Mouse (Mus musculus) kidney, adult 2 months (tissue): ENCODE results near the gene Rhobtb3. TPM values are rescaled to one million over a fixed set of nuclear protein-coding genes. Genes with fewer than 3 reads are reported as not detected.
"Not testable (repeated sequence)": the region's sequence is repeated elsewhere in the genome, so short reads cannot be mapped to it uniquely, and the experiment has no call there.

ENCODE experiments used
- DNase-seq: peaks from one replicate; pipeline ENCODE4 v3.0.0; 2021
- H3K27ac ChIP-seq: fragments of 200-500 bp; 2 replicates; pipeline ENCODE4 v1.5.1; 2012; ENCODE audit warnings: low read depth, low read length, control low read depth, inconsistent platforms; ENCODE audit not compliant: insufficient read depth
- H3K27me3 ChIP-seq: fragments of 200-500 bp; replicated peaks from 2 replicates; pipeline ENCODE4 v1.6.1; 2012; ENCODE audit warnings: mild to moderate bottlenecking, moderate library complexity, low read length, inconsistent platforms; ENCODE audit not compliant: control insufficient read depth, insufficient read depth
- H3K36me3 ChIP-seq: fragments of 200-500 bp; 2 replicates; pipeline ENCODE4 v1.6.1; 2012; ENCODE audit warnings: mild to moderate bottlenecking, moderate library complexity, low read length, inconsistent platforms; ENCODE audit not compliant: control insufficient read depth, insufficient read depth
- H3K4me1 ChIP-seq: fragments of 200-500 bp; 2 replicates; pipeline ENCODE4 v1.6.1; 2011; ENCODE audit warnings: low read length; ENCODE audit not compliant: control insufficient read depth, insufficient read depth
- H3K4me3 ChIP-seq: fragments of 200-500 bp; 2 replicates; pipeline ENCODE4 v1.5.1; 2011; ENCODE audit warnings: mild to moderate bottlenecking, low read depth, low read length, control low read depth; ENCODE audit not compliant: insufficient read depth
- CTCF ChIP-seq: fragments of 200-500 bp; conservative IDR thresholded peaks from 2 replicates; pipeline ENCODE4 v1.5.1; 2011; ENCODE audit warnings: low read depth, mild to moderate bottlenecking, control low read depth, low read length, moderate library complexity, mixed read lengths; ENCODE audit not compliant: insufficient read depth, insufficient read length
- POLR2A ChIP-seq: fragments of 200-500 bp; IDR thresholded peaks from one replicate; pipeline ENCODE4 v1.6.1; 2011; ENCODE audit warnings: low read depth, low read length, control low read depth
- WGBS: fragments of 180-500 bp; shearing (Covaris S2); methylation state at CpG from one replicate; pipeline ENCODE4 v1.1.7; 2018; 5-methylcytosine and 5-hydroxymethylcytosine counted together
- polyA plus RNA-seq: library from polyadenylated mRNA; depleted of rRNA; stranded (reverse); fragments of >200 nt; gene quantifications from 2 replicates; pipeline ENCODE4 v1.2.3, GENCODE M21; 2012

Rhobtb3 gene
- polyA plus RNA-seq, 1 experiment = 2.6 TPM

DNA sequence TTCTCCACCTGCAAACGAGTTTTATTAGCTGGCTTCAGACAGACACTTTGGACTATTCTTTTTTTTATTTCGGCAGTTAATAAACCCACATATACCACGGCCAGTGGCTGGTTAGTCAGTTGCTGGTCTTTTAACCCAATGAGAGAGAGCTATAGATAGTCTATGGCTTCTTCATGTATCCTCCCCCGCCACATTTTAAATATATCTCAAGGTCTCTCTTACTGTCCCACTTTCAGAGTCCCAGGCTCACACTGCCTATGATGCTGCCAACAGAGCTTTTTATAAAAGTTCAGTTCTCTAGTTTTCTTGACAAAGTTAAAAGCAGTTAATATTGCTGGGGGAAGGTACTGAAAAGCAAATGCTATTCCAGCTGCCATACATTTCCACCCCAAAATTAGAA is 51.9 kb downstream of the Rhobtb3 start:
- 86% methylated on average over 4 of the region's 4 CpGs for WGBS
- H3K27ac ChIP-seq = no peak overlapping the region
- H3K4me1 ChIP-seq = 0 out of 2 replicates have a peak, but pooled peaks cover 2% of the 10 kb centered on the region
- H3K4me3 ChIP-seq = no peak overlapping the region
- no peak for DNase-seq
- no peaks in the 10 kb centered on the region for H3K36me3 ChIP-seq
- TF ChIP-seq POLR2A (no peak), CTCF (no peak)
- no peaks in the 10 kb centered on the region for H3K27me3 ChIP-seq

DNA sequence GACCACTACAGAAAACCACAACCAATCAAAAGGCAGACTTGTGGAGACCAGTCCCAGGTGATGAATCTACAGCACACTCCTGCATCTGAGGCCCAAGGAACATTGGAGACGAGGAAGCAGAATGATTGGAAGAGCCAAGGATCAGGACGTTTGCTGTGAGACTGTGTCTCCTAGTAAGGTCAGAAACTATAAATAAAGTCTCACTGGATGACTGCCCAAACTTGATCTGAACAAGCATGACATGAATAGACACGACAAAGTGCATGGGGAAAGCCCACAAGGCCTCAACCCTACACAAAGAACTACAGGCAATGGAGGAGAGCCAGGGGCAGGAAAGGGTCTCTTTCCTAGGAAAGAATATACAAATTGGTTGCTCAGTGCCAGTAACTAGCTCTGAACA is 59.9 kb downstream of the Rhobtb3 start:
- DNase-seq = no peak
- H3K4me3 ChIP-seq = no peak overlapping the region
- TF ChIP-seq POLR2A (no peak), CTCF (no peak)
- no peaks in the 10 kb centered on the region for H3K27me3 ChIP-seq
- no peaks in the 10 kb centered on the region for H3K4me1 ChIP-seq
- no peaks in the 10 kb centered on the region for H3K36me3 ChIP-seq
- H3K27ac ChIP-seq = no peak overlapping the region
- WGBS = 52% methylated on average over 3 of the region's 3 CpGs

DNA sequence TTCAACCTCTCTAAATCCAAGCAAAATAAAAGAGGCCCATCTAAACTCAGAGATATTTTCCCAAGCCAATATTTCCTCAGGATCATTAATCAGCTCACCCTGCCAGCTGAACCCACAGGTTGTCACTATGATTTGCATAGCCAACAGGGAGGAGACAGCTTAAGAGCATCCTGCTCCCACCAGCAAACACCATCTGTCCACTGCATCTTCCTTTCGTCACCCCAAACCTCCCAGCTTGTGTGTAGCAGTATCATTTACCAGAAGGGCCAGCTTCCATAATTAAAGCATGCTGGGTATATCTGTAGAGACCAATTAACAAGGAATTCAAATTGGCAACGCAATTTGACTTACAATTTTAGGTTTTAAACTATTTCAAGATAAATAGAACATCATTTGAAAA is 63.2 kb downstream of the Rhobtb3 start:
- WGBS = 91% methylated on average over 2 of the region's 2 CpGs
- TF ChIP-seq CTCF (no peak), POLR2A (no peak)
- H3K27me3 ChIP-seq = no peaks in the 10 kb centered on the region
- no peak overlapping the region for H3K4me3 ChIP-seq
- no peaks in the 10 kb centered on the region for H3K4me1 ChIP-seq
- no peak for DNase-seq
- no peaks in the 10 kb centered on the region for H3K36me3 ChIP-seq
- H3K27ac ChIP-seq = no peak overlapping the region

DNA sequence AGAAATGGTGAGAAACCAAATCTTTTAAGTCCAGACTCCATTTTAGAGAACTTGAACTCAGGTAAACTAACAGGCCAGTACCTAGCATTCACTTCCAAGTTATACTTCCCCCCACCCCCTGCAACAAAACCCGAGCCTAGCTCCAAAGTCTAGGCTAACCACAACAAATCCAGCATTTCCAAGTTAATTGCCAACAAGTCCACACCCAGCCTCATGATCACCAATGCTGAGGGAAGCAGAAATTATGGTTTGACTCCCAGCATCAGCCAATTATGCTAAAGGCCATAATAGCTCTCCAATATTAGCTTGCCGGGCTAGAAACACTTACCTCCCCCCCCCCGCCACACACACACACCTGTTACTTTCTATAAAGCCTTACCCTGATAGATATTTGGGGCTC is 64.0 kb downstream of the Rhobtb3 start:
- no peak overlapping the region for H3K27ac ChIP-seq
- no peak overlapping the region for H3K4me3 ChIP-seq
- peak; percentile 46 for DNase-seq
- H3K4me1 ChIP-seq = no peaks in the 10 kb centered on the region
- no peaks in the 10 kb centered on the region for H3K36me3 ChIP-seq
- H3K27me3 ChIP-seq = no peaks in the 10 kb centered on the region
- no peak for TF ChIP-seq CTCF
- no peak for TF ChIP-seq POLR2A
- 60% methylated on average over 3 of the region's 3 CpGs for WGBS

DNA sequence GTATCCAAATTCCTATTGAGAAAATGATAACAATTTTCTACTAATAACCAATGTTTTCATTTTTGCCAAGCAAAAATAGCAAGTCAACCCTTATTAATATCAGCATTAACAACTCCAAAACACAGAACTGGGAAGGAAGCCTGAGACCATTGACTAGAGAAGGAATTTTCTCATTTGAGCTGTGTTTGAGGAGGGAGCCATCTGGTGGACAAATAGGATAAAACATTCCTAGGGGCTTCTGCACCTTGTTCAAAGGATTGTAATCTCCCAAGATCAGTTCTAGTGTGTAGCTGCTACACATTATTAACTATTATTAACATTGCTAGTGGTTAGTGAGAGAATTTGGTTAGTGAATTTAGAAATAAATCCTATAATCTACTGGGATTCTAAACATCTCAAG is 65.8 kb downstream of the Rhobtb3 start:
- TF ChIP-seq CTCF (peak; percentile 28; the same call in 1 of the 2 replicates), POLR2A (no peak)
- Histone ChIP-seq H3K27me3 (no peaks in the 10 kb centered on the region), H3K27ac (no peak overlapping the region), H3K36me3 (no peaks in the 10 kb centered on the region), H3K4me3 (no peak overlapping the region), H3K4me1 (no peaks in the 10 kb centered on the region)
- DNase-seq = peak; percentile 69

DNA sequence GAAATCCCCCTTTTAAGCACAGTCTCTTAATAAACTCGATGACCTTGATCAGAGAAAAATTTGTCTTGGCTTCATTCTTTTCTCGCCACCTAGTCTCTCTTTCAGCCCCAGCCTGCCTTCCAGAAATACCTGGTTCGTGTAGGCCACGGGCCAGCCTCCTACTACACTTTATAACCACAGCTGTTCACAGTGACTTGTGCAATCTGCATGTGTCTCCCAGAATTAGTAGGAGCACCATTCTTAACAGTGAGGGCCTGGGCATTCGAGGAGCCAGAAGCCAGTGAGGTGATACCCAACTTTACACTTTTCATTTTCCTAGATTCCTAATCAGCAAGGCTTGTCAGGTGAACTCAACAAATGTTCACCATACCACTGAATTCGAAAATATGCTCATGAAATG is 67.1 kb downstream of the Rhobtb3 start:
- Histone ChIP-seq H3K4me3 (no peak overlapping the region), H3K4me1 (no peaks in the 10 kb centered on the region), H3K36me3 (no peaks in the 10 kb centered on the region), H3K27me3 (no peaks in the 10 kb centered on the region), H3K27ac (no peak overlapping the region)
- DNase-seq = no peak
- 69% methylated on average over 6 of the region's 6 CpGs for WGBS
- TF ChIP-seq CTCF = no peak
- TF ChIP-seq POLR2A = no peak

DNA sequence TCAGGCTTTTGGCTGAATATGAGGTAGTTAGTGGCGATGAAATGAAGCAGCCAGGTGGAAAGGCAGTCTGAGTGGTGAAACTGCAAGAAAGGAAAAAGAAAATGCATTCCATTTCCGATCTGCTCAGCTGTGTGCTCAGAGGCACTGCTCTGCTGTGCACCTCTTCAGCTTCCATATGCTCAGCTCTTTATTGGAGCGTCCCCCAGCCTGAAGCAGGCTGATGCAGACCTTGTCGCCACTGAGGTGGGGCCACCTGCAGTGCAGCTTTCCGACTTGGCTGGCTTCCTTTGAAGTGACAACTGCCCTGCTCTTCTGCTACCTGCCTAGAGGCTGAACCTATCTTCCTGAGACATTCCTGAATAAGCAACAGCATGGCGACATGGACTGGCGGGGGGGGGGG is 67.5 kb downstream of the Rhobtb3 start:
- not testable (repeated sequence) for H3K27ac ChIP-seq, H3K36me3 ChIP-seq, H3K4me1 ChIP-seq, H3K27me3 ChIP-seq, DNase-seq, H3K4me3 ChIP-seq
- WGBS = 74% methylated on average over 7 of the region's 7 CpGs
